Mouse (Mus musculus): ENCODE measurements around the gene Rhebl1. TPM values are rescaled to one million over a fixed set of nuclear protein-coding genes. Genes with fewer than 3 reads are reported as not detected.

The Rhebl1 gene
- total and polyA plus RNA-seq, 2 experiments: 0.37 to 1.8 TPM

DNA sequence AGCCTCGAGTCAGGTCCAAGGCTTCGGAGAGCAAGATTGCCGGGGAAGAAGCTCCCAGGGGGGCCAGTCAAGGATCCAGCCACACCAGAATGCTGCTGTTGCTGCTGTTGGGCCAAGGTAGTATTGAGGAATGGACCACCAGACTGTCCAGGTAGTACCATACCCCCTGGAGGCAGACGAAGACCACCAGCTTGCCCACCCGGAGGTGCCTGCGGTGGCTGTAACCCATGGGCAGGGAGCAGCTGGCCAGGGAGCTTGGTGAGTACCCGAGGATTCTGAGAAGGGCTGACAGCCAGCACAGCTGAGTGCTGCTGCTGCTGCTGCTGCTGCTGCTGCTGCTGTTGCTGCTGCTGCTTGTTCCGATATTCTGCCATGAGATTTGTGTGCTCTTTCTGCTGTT is 48.2 kb downstream of the Rhebl1 start:
- Histone ChIP-seq H3K4me1 (ENCODE audit: control insufficient read depth, insufficient read depth, low read length) (no peaks in the 10 kb centered on the region), H3K79me2 (ENCODE audit: control insufficient read depth, insufficient read depth, low read length) (peaks cover 13% of the 10 kb centered on the region), H3K4me3 (ENCODE audit: insufficient read depth, low read depth, low read length) (no peak overlapping the region), H3K36me3 (ENCODE audit: control insufficient read depth, insufficient read depth, low read length) (peaks cover 45% of the 10 kb centered on the region), H3K27me3 (ENCODE audit: control insufficient read depth, insufficient read depth, low read length) (no peaks in the 10 kb centered on the region), H3K27ac (replicated peaks; ENCODE audit: insufficient read depth, low read depth, low read length) (no peak overlapping the region), H3K9ac (ENCODE audit: low read depth, low read length) (no peak overlapping the region)
- no peak for DNase-seq (ENCODE audit: extremely low read depth, low read depth, low spot score)
- no peak for TF ChIP-seq CTCF (IDR thresholded peaks at IDR 0.05; ENCODE audit: low read depth, low read length)
- WGBS: 88% methylated on average over 8 of the region's 8 CpGs

DNA sequence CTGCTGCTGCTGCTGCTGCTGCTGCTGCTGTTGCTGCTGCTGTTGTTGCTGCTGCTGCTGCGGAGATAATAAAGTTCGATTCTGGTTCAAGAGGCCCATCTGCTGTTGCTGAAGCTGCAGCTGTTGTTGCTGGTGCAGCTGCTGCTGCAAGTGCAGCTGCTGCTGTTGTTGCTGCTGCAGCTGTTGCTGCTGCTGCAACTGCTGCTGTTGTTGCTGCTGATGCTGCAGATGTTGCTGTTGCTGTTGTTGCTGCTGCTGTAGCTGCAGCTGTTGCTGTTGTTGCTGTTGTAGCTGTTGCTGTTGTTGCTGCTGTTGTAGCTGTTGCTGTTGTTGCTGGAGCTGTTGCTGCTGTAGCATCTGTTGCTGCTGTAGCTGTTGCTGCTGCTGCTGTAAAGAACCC is 49.2 kb downstream of the Rhebl1 start:
- TF ChIP-seq POLR2A (IDR thresholded peaks at IDR 0.05; ENCODE audit: extremely low read depth, insufficient read depth, low read length) (no peak), CTCF (IDR thresholded peaks at IDR 0.05; ENCODE audit: low read depth, low read length) (no peak)
- Histone ChIP-seq H3K27me3 (ENCODE audit: control insufficient read depth, insufficient read depth, low read length) (no peaks in the 10 kb centered on the region), H3K79me2 (ENCODE audit: control insufficient read depth, insufficient read depth, low read length) (peaks cover 7% of the 10 kb centered on the region; the same call in 1 of the 2 replicates), H3K9ac (ENCODE audit: low read depth, low read length) (no peak overlapping the region), H3K36me3 (ENCODE audit: control insufficient read depth, insufficient read depth, low read length) (peaks cover 43% of the 10 kb centered on the region), H3K4me1 (ENCODE audit: control insufficient read depth, insufficient read depth, low read length) (no peaks in the 10 kb centered on the region), H3K27ac (replicated peaks; ENCODE audit: insufficient read depth, low read depth, low read length) (no peak overlapping the region), H3K4me3 (ENCODE audit: insufficient read depth, low read depth, low read length) (no peak overlapping the region)
- no peak for DNase-seq (ENCODE audit: extremely low read depth, low read depth, low spot score)
- WGBS: 95% methylated on average over 2 of the region's 2 CpGs

DNA sequence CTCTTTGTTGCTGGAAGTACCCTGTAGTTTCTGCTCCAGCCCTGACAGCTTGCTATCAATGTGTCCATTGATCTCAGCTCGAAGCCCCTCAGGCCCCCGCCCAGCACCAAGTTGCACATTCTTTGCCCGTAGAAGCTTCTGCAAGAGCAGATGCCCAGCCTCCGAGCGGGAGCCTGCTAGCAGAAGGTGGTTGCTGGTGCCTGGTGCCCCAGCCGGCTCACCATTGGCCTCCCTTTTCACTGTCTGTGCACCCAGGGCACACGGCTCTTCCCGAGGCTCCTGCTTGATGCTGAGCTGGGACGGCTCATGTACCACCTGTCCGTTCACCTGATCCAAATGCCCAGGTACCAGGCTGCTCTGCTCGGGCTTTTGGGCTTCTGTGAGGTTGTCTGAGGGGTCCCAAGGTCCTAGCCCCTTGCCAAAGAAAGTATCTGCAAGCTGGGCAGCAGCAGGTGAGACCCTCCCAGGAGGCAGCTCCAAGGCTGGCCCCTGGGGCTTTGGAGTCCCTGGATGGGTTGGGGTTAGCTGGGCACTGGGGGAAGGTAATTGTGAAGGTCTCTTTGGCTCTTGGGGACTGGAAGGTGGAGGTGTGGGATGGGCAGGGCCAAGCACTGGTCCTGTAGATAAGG is 50.6 kb downstream of the Rhebl1 start:
- no peak overlapping the region for H3K27ac ChIP-seq (replicated peaks; ENCODE audit: insufficient read depth, low read depth, low read length)
- no peak for DNase-seq (ENCODE audit: extremely low read depth, low read depth, low spot score)
- 0 out of 2 replicates have a peak, but pooled peaks cover 3% of the 10 kb centered on the region for H3K79me2 ChIP-seq (ENCODE audit: control insufficient read depth, insufficient read depth, low read length)
- TF ChIP-seq CTCF (IDR thresholded peaks at IDR 0.05; ENCODE audit: low read depth, low read length) (no peak), POLR2A (IDR thresholded peaks at IDR 0.05; ENCODE audit: extremely low read depth, insufficient read depth, low read length) (no peak)
- H3K9ac ChIP-seq (ENCODE audit: low read depth, low read length): no peak overlapping the region
- no peaks in the 10 kb centered on the region for H3K27me3 ChIP-seq (ENCODE audit: control insufficient read depth, insufficient read depth, low read length)
- WGBS: 94% methylated on average over 11 of the region's 11 CpGs
- no peaks in the 10 kb centered on the region for H3K4me1 ChIP-seq (ENCODE audit: control insufficient read depth, insufficient read depth, low read length)
- peaks cover 40% of the 10 kb centered on the region for H3K36me3 ChIP-seq (ENCODE audit: control insufficient read depth, insufficient read depth, low read length)
- no peak overlapping the region for H3K4me3 ChIP-seq (ENCODE audit: insufficient read depth, low read depth, low read length)

DNA sequence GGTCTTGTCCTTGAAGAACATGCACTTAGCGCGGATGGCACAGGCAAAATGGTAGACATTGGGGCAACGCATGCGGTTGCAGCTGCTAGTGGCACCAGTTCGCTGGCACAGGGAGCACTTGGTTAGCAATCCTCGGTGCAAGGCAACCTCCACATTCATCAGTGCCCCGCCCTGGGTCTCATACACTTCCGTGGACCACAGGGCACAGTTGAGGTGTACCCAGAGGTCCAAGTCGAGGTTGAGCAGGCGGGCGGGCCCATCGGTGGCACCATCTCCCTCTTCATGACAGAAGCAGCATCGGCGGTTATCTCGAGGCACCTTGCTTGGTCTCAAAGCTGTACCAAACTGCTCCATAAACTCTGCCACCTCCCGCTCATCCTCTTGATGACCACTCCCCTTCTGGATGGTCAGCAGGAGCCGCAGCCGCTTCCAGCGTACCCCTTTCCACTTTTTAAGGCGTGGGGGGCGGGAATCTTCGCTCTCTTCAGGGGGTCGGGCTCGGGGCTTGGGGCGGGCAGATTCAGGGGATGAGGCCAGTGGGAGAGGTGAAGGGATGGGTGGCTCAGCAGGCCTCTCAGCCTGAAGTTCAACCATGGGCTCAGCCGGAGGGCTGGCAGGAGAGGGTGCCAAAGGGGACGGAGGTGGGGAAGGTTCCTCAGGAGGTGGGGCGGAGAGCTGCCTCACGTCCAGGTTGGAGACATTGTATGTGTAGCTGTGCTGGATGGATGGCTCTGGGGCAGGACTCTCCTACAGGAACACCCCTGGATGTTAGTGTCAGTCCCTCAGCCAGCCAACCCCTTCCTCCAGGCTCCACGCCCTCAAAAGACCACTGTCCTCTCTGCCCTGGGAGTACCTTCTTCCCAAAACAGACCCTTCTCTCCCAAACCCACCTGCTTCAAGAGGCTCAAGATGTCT is 54.4 kb downstream of the Rhebl1 start:
- Histone ChIP-seq H3K4me3 (ENCODE audit: insufficient read depth, low read depth, low read length) (no peak overlapping the region), H3K27ac (replicated peaks; ENCODE audit: insufficient read depth, low read depth, low read length) (no peak overlapping the region), H3K36me3 (ENCODE audit: control insufficient read depth, insufficient read depth, low read length) (peaks cover 46% of the 10 kb centered on the region), H3K4me1 (ENCODE audit: control insufficient read depth, insufficient read depth, low read length) (no peaks in the 10 kb centered on the region), H3K79me2 (ENCODE audit: control insufficient read depth, insufficient read depth, low read length) (no peaks in the 10 kb centered on the region), H3K9ac (ENCODE audit: low read depth, low read length) (no peak overlapping the region), H3K27me3 (ENCODE audit: control insufficient read depth, insufficient read depth, low read length) (no peaks in the 10 kb centered on the region)
- no peak for DNase-seq (ENCODE audit: extremely low read depth, low read depth, low spot score)
- no peak for TF ChIP-seq CTCF (IDR thresholded peaks at IDR 0.05; ENCODE audit: low read depth, low read length)
- TF ChIP-seq POLR2A (IDR thresholded peaks at IDR 0.05; ENCODE audit: extremely low read depth, insufficient read depth, low read length): no peak
- WGBS: 94% methylated on average over 30 of the region's 30 CpGs

DNA sequence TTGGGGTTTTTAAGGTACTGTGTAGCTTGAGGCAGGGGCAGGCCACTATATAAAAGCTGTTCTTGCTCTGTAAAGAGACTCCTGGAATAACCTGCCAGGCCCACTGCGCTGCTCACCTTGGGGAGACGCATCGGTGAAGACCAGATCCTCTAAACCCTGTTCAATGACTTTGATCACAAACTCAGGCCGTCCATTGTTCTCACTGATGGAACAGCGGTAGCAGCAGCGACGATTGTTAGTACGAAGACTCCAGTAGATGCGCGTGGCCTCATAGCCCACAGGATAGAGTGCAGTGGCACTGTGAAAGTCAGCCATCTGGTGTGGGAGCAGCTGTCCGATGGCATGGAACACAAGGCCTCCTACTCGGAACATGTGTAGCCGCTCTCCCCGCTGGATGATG is 55.2 kb downstream of the Rhebl1 start:
- no peak overlapping the region for H3K4me3 ChIP-seq (ENCODE audit: insufficient read depth, low read depth, low read length)
- H3K9ac ChIP-seq (ENCODE audit: low read depth, low read length): no peak overlapping the region
- TF ChIP-seq CTCF (IDR thresholded peaks at IDR 0.05; ENCODE audit: low read depth, low read length) (no peak), POLR2A (IDR thresholded peaks at IDR 0.05; ENCODE audit: extremely low read depth, insufficient read depth, low read length) (no peak)
- H3K27ac ChIP-seq (replicated peaks; ENCODE audit: insufficient read depth, low read depth, low read length): no peak overlapping the region
- 97% methylated on average over 14 of the region's 14 CpGs for WGBS
- no peaks in the 10 kb centered on the region for H3K4me1 ChIP-seq (ENCODE audit: control insufficient read depth, insufficient read depth, low read length)
- H3K27me3 ChIP-seq (ENCODE audit: control insufficient read depth, insufficient read depth, low read length): no peaks in the 10 kb centered on the region
- DNase-seq (ENCODE audit: extremely low read depth, low read depth, low spot score): no peak
- no peaks in the 10 kb centered on the region for H3K79me2 ChIP-seq (ENCODE audit: control insufficient read depth, insufficient read depth, low read length)
- H3K36me3 ChIP-seq (ENCODE audit: control insufficient read depth, insufficient read depth, low read length): peaks cover 49% of the 10 kb centered on the region

DNA sequence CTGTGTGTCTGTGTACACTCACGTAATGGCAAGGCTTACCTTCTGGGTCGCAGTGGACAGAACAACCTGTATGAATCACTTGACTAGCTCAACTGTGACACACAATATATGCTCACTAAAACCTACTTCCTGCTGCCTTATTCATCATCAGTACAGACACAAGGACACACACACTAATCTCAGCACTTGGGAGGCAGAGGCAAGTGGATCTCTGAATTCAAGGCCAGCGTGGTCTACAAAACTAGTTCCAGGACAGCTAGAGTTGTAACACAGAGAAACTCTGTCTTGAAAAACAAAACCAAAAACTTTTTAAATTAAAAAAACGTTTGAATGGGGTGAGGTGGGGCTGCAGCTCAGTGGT is 56.6 kb downstream of the Rhebl1 start:
- H3K36me3 ChIP-seq (ENCODE audit: control insufficient read depth, insufficient read depth, low read length): peaks cover 45% of the 10 kb centered on the region
- no peaks in the 10 kb centered on the region for H3K4me1 ChIP-seq (ENCODE audit: control insufficient read depth, insufficient read depth, low read length)
- no peak overlapping the region for H3K27ac ChIP-seq (replicated peaks; ENCODE audit: insufficient read depth, low read depth, low read length)
- DNase-seq (ENCODE audit: extremely low read depth, low read depth, low spot score): no peak
- no peak overlapping the region for H3K9ac ChIP-seq (ENCODE audit: low read depth, low read length)
- TF ChIP-seq CTCF (IDR thresholded peaks at IDR 0.05; ENCODE audit: low read depth, low read length): no peak
- TF ChIP-seq POLR2A (IDR thresholded peaks at IDR 0.05; ENCODE audit: extremely low read depth, insufficient read depth, low read length): no peak
- no peaks in the 10 kb centered on the region for H3K79me2 ChIP-seq (ENCODE audit: control insufficient read depth, insufficient read depth, low read length)
- no peak overlapping the region for H3K4me3 ChIP-seq (ENCODE audit: insufficient read depth, low read depth, low read length)
- H3K27me3 ChIP-seq (ENCODE audit: control insufficient read depth, insufficient read depth, low read length): no peaks in the 10 kb centered on the region
- 75% methylated on average over 4 of the region's 4 CpGs for WGBS

Data from liver, adult 2 months (tissue).